Mouse (Mus musculus): ENCODE data around the gene Atp5h.

DNA sequence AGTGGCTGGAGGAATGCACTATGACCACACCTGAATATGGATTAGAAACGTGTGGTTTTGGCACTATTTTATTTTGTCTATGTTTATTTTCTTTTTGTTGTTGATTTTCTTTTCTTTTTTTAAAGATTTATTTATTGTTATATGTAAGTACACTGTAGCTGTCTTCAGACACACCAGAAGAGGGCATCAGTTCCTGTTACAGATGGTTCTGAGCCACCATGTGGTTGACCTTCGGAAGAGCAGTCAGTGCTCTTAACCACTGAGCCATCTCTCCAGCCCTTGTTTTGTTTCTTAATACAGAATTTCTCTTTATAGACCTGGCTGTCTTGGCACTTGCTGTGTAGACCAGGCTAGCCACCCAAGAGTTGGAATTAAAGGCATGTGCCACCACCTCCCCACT is 47.0 kb downstream of the Atp5h start:
- TF ChIP-seq GATA1 (IDR thresholded peaks at IDR 0.05; ENCODE audit: low read length): no peak
- no peak for TF ChIP-seq TAL1 (IDR thresholded peaks at IDR 0.05; ENCODE audit: low read length)

All from erythroblast, embryonic 14.5 days (primary cell).